Mouse (Mus musculus) right cerebral cortex, postnatal 4 days (tissue): Measurements from ENCODE around the gene Gpr161.
A peak's percentile ranks its signal among the peaks of the same experiment; 100 is the strongest.

Source experiments
- DNase-seq: peaks from one replicate; pipeline ENCODE4 v3.0.0-alpha.2; 2022

Gene Gpr161

DNA sequence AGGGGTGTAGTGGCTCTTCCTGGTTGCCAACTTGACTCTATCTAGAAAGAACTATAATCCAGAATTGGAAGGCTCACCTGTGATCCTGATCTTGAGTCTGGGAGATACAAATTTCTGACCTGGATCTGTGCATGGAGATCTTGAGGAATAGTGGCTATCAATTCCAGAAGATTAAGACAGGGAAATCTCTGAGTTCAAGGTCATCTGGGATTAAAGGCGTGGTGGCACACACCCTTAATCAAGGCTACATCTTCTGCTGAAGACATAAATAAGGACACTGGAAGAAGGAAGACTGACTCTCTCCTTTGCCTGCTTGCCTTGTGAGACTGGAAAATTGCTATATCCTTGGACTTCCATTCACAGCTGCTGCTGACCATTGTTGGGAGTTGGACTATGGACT, at the start of gene Gpr161:
Gene Gpr161 (plus strand): TSS at position 301 of the 400 bp plus-strand sequence.
- DNase-seq, result no peak

DNA sequence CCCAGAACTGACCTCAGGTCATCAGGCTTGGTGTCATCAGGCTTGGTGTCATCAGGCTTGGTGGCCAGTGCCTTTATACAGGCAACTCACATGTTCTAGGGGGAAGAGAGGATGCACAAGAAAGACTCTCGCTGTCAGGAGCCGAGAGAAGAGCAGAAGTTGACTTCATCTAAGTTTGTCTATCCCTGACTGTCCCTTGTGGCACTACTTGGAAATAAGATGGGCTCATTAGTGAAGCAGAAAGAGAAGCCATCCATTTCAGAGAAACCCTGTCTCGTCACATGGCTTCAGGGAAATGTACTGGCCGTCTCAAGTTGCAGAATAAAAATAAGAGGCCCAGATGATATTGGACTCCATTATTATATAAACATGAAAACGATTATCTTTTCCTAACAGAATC, 49.0 kb upstream of the Gpr161 start:
- DNase-seq, result no peak

DNA sequence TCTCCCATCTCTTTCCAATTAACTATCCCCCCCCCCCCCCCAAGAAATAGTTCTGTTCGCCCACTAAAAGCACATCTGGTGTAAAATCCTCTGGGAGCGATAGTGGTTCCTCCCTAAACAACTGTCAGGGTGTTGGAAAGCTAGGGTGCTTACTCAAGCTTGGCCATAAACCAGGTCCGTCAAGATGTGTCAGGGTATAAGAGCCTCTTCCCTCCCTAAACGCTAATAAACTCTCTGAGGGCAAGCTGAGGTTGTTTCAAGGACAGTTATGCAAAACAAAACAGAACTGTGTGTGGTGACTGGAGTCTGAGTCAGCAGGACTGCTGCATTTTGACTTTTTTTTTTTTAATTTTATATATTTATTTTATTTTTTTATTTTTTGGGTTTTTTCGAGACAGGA, 48.5 kb upstream of the Gpr161 start:
- DNase-seq, result no peak

DNA sequence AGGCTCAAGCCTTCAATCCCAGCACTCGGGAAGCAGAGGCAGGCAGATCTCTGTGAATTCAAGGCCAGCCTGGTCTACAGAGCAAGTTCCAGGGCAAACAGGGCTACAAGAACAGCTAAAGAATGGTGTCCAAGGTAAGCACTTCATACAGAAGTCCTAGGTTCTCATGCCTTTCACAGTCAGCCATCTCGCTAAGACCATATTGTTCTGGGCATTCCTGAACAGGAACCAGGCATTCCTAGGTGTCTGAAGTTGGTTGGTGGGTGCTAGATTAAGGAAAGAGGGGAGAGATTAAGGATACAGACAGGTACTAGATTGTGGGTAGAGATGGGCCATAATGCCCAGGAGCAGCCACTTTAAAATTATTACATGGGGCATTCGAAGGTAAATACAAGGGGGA, 47.8 kb upstream of the Gpr161 start:
- DNase-seq, result no peak

DNA sequence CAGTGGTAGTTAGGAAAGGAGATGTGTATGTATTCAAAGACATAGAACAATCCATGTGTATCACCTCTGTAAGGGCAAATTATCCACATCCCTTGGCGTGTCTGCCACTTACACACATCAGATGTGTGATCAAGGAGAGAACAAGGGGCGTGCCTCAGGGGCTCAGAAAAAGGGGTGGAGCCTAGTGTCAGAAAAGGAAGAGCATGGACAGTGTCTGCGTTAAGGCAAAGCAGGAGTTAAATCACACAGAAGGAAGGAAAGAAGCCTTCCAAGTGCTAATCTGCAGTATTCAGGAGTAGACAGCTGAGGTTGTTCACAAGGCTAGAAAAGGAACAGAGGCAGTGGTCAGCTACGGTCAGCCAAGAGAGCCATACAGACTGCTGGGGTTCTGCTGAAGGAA, 46.7 kb upstream of the Gpr161 start:
- no peak for DNase-seq

DNA sequence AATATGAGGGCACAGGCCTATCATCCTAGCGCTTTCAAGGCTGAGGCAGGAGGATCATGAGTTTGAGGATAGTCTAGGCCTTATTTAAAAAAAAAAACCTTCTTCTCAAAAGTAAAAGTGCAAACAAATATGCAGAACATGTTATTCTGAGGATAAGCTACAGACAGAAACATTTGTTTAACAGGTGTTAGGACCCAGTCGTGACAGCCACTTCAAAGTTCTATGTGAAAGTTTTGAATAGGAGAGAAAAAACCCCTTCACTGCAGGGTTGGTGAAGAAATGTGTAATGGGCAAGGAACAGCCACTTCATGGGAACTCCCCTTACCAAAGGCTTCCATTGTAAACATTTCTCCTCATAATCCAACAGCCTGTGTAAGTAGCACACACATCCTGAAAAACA, 45.0 kb upstream of the Gpr161 start:
- DNase-seq, result no peak

DNA sequence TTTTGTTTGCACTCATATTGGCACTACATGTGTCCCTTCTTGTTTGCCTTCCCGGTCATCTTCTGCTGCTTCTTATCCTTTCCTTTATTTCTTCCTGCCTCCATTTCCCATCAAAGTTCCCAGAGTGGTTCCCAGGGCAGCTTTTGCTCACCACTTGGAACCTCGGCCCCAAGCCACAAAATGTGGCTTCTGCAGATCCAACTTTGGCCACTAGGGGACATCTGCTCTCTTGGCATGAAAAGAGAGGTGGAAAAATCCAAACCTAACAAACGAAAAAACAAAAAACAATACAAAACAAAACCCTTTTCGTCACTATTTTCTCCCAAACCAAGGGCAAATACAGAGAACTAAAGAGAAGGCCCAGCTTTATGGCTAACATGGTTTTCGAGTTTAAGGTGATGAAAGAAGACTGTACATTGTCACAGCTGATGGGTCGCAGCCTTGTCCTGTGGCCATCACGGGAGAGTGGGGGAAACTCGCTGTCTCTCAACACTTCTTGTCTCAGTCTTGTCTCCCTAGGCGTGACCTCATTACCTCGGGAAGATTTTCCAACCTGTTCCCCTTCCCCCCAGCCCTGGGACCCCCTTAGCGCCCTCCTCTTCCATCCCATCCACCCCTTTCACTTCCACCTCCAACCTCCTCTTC, 43.4 kb upstream of the Gpr161 start:
- peak; percentile 54 for DNase-seq

DNA sequence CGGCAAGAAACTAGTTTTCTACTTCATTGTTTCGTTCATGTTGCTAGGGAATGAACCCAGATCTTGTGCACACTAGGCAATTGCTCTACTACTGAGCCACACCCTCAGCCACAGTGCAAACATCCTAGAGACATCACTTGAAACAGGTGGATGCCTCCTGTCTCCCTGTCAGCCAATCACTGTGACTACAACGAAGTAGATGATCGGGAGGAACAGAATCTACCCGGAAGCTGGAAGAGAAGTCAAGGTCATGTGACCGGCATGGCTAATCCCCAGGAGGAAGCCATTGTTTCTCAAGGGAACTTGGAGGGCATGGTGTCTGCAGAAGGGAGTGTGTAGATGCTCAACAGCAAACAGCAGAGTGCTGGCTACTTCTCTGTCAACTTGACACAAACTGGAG, 20.6 kb upstream of the Gpr161 start:
- no peak for DNase-seq

DNA sequence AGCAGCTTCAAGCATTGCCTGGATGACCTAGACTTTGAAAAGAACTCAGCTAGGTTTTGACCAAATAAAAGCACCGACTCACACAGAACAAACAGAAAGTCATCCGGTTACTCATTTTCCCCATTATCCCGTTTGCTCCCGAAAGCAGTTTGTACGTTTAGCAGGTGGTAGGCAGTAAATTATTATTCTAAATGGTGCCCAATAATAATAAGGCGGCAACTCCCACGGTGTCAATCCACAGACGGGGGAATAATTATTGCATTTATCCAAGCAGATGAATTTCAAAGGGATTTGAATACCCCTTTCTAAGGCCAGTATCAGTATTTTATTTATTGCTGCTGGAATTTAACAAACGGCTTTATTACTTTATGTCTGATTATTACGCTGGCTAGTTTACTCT, 14.8 kb upstream of the Gpr161 start:
- no peak for DNase-seq

DNA sequence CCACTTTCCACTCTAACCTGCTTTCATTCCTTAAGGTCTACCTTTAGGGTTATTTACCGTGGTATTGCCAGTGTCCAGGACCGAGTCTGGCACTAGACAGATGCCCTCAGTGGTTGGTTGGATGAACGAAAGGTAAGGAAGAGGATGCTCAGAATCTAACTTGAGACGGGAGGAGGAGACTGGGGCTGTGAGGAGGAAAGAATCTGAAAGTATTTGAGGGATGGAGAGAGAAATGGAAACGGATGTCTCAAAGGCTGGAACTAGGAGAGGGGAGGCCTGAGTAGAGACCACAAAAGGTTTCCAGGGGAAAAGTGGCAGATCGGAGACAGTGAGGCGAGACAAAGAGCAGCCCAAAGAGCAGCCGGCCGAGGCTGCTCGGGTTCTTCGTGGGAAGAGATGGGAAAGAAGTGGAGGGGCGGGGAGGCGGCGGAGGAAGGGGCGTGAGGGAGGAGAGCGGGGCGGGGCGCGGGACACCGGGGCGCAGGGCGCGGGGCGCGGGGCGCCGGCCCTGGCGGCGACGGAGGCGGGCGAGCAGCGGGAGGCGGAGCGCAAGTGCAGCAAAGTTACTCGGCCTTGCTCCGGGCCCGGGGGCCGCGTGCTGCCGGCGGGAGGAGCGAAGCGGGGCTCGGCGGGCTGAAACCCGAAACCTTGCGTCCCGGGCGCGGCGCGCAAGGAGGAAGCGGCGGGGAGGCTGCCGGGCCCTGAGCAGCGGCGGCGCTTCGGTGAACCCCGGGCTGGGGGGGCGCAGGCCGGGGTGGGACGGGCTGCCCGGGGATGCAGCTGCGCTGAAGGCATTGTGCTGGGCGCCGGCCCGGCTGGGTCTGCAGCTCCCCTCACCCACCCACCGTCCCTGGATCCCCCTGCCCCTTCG, 14.0 kb upstream of the Gpr161 start:
- peak; percentile 60 for DNase-seq

DNA sequence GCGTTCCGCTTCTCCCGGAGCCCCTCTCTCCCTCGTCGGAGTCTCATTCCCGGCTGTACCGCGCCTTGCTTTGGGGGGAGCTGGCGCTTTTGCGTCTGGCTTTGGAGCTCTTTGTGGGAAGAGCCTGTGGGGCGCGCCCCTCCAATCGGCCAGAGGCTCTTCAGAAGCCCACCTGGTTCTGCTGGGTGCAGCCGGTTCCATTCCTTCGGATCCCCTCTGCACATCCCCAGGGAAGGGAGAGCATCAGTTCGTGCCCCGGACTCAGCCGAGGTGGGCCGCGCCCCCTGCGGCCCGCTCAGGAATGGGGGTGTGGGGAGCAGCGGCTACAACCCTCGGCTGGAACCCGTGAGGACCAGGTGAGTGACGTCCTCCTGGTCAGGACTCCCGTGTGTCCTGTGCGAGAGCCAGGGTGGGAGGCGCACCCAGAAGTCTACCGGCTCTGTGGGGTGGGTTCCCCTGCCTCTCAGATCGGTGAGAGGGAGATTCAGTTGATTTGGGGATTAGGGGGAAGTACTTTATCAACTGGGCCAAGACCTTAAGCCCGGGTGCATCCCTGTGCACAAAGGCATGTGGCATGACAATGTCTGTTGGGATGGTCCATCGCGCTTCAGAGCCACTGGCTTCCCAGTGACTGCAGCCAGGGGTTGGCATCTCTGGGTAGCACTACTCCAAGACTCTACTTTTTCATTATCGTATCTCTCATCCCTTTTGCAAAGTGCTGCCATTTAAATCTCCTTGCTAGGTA, 13.2 kb upstream of the Gpr161 start:
- DNase-seq, result peak; percentile 29

DNA sequence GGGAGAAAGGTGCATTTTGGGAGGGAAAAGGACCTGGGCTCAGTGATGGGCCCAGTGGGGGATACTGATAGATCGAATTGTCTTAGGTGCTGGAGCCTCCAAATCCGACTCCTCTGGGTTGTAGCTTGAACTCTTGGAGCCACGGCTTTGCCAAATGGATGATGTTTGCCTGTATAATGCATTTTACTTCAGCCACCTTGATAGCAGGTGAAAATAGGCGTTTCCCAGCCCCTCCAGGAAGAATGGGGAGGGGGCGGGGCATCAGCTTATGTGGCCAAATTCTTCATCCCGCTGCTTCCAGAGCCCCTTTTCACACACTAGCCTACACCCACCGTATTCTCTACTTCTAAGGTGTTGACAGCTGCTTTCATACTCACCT, 12.6 kb upstream of the Gpr161 start:
- no peak for DNase-seq

DNA sequence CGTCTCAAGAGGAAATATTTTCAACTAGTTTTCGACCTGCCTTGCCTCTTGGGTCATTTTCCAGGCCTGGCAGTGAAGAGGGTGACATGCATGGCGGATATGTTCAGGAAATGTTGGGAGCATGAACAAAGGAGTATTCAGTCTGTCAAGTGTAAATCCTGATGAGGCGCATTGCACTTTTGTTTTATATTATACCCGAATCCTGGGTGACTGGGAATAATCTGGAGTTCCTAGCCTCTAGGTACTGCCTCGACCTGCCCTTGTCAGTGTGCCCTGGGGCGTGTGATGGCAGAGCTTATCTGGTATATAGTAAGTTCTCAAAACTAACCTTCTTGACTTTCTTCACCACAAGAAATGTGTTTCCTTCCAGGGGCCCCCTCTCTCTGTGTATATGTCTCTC, 11.5 kb upstream of the Gpr161 start:
- DNase-seq, result no peak

DNA sequence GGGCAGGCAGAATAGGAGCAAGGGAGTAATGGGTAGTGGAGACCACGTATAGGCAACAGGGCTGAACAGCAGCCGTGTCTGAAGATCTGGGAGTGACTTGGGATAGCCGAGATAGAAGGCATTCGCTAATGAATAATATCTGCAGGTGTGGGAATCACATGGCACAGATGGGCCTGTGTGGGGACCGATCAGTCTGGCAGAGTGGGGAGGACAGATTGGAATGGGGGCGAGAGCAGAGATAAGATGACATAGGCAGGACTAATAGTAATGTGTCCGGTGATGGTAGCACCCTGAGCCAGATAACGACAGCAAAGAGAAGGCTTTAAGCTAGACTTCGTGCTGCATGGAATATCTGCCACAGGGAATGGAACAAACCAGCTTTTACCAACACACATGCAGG, 7.4 kb upstream of the Gpr161 start:
- no peak for DNase-seq

DNA sequence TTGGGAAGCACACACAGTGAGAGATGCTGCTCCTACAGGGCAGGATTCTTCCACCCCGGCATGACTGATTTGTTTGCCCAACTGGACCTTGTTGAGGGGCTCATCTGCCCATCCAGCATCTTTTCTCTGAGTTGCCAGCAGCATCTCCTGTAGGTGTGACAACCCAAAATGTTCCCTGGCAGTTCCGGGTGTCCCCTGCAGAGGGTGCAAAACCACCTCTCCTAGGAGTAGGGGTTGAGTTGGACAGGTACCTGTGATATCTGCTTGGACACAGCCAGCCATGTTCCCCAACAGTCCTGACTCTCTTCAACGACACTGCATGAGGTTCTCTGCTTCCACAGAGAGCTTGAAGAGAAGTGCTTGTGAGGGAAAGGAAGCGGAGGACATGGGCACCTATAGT, 5.8 kb upstream of the Gpr161 start:
- no peak for DNase-seq

DNA sequence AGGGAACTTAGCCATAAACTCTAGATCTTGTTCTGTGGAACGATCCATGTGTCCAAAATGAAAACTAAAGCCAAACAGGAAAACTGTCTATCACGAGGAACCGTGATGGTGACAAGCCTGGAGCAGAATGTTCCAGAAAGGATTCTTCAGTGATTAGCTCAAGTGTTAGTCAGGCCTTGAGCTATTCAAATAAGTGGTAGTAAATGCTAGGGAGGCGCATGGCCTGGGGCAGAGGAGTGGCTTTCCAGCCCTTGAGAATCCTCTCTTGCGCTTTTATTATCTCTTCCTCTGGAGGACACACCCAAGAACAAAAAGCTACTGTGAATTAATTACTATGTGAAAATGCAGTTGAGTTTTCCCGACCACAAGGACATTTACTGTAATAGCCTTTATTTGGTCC, 4.0 kb upstream of the Gpr161 start:
- DNase-seq, result no peak

DNA sequence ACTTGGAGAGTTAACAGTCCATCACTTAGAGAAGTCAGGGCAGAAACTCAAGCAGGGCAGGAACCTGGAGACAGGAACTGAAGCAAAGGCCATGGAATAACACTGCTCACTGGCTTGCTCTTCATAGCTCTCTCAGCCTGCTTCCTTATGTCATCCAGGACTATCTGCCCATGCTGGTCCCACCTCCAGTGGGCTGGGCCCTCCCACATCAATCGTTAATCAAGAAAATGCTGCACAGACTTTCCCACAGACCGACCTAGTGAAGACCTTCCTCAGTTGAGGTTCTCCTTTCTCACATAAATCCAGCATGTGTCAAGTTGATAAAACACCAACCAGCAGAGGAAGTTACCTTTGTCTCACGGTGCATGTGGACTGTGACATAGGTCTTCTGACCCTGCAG, 5.5 kb downstream of the Gpr161 start:
- DNase-seq, result no peak

DNA sequence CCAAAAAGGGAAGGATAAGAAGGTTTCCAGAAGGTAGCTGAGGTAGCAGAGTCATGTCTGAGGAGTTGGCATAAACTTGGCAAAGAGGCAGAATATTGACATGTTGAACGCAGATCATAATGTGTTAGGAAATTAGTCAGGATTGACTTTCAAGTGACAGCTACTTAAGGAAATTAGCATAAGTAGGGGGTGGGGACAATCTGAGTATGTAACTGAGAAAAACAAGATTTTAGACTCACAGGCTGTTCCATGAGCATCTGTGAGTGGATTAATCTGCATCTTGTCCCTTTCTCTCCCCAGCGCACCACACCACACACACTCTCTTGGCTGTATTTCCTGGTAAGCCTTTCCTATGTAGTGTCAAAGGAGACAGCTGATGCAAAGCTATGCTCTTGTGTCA, 6.0 kb downstream of the Gpr161 start:
- no peak for DNase-seq

DNA sequence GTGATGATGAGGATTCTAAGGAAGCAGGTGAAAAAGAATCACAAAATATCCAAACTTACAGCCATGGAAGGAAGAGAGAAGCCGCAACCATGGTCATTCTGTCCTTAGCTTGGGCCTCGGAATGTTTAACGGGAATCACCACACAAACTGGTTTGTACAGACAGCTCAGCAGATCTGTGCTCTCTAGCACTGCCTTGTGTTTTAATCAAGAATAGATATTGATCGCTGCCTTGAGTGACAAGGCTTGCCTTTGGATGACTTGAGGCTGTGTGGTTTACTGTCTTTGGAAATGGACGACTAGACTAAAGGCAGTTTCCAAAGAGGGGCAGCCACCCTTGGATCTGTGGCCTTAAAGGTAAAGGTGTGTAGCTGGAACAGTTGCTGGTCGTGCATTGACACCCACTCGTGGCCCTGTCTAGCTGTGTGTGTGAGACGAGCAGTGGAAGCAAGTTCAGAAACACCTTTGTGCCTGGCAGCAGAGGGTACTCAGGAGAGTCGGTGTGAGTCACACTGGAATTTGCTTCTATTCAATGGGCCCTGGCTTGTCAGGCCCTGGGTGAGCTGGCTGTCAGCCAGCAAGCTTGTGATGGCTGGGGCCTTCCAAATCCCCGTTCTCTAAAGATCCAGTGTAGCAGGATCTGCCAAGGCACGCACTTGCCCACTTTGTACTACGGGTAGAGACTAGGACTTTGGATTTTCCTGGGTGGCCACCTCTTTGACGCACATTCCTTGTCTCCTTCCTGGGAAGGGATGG, 7.0 kb downstream of the Gpr161 start:
- peak; percentile 52 for DNase-seq

DNA sequence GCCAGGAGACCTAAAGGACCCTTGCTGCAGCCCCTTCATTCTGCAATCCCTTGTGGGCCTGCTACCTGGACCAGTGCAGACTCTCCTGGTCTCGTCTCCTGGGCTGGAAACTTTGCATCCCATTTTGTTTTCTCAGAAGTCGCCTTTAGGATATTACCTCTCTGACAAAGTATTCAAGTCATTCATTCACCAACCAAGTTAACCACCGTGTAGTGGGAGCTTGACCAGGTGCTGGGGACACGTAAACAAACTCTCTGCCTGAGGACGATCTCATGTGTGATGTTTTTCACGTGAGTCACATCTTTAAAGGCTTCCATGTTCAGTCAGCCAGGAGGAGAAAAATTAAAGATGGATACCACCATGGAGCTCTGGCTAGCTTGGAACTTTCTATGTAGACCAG, 7.6 kb downstream of the Gpr161 start:
- DNase-seq, result no peak

DNA sequence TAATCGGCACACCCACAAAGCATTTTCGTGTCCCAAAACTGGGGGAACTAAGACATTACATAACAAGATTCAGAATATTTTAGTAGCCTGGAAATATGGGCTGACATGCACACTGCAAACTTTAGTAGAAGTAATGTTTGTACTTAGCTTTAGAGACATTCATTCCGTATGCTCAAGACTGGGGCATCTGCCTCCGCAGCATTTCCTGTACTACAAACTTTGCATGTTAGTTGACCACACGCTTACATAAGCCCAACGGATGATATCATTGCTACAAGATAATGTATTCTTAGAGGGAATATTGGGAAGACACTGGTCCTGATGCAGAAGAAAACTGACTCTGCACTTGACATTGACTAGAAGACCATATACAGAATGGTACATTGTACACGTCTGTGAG, 8.8 kb downstream of the Gpr161 start:
- no peak for DNase-seq

DNA sequence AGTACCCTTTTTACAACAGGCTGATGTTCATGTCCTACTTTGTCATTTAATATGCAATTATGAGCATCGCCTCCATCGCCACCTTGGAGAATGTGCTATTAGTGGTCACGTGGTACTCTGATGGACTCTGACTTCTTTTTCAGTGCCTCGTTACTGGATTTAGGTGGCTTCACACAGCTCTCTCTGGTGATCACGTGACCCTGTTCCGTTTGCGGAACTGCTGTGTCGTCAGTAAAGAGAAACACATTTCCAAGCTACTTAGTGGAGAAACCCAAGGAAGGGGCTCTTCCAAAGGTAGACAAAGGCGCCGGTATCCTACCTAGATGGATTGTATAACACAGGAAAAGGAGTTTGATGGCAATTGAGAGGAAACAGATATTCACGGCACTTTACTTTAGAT, 12.6 kb downstream of the Gpr161 start:
- DNase-seq, result no peak

DNA sequence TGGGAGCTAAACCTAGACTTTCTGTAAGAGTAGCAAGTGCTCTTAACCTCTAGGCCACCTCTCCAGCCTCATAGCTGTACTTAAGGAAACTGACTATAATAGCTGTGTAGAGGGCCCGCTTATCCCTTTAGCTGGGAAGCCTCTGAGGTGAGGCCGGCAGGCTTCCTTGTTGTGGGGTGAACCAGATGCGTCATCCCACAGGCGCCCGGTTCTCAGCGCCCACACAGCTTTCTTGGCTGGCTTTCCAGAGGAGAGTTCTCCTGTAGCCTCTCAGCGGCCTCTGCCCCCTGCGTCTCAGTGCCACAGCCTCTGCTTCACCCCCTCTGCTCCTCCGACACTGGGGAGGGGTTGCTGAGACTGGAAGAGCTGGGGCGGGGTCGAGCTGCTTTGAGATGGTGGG, 20.8 kb downstream of the Gpr161 start:
- DNase-seq, result no peak
